Mouse (Mus musculus): ENCODE measurements around the gene Helz. TPM values are rescaled to one million over a fixed set of nuclear protein-coding genes. Genes with fewer than 3 reads are reported as not detected.
A peak's percentile ranks its signal among the peaks of the same experiment; 100 is the strongest.
"Not testable (repeated sequence)": the region's sequence is repeated elsewhere in the genome, so short reads cannot be mapped to it uniquely, and the experiment has no call there.

Helz gene
- total RNA-seq, 2 experiments from 2014 or later: 34.8 to 34.9 TPM

GRCm38 (mm10) chr11:107586129-107586528, 38.4 kb downstream of the Helz start:
- DNase-seq (ENCODE audit: extremely low spot score in 1 of 2, low spot score in 2 of 2); intact Hi-C loops (cut with DNase I): not testable (repeated sequence)

DNA sequence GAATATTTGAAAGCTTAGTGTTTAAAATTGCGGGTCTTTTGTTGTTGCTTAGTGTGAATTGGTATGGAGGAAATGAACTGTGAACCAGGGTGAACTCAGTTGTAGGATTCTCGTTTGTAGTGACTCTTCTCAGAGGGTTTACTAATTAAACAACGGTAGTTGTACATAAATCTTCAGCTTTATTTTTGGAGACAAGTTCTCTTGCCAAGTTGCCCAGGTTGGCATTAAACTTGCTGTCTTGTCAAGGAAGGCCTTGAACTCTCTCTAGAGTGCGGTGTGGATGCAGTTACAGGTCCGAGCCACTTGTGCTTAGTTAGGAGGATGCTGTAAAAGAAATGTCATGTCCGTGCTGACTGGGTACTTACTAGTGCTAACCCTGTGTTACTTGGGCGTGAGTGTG, 39.4 kb downstream of the Helz start:
- intact Hi-C loops (cut with DNase I): no loop called here
- DNase-seq (ENCODE audit: extremely low spot score in 1 of 2, low spot score in 2 of 2): no peak

DNA sequence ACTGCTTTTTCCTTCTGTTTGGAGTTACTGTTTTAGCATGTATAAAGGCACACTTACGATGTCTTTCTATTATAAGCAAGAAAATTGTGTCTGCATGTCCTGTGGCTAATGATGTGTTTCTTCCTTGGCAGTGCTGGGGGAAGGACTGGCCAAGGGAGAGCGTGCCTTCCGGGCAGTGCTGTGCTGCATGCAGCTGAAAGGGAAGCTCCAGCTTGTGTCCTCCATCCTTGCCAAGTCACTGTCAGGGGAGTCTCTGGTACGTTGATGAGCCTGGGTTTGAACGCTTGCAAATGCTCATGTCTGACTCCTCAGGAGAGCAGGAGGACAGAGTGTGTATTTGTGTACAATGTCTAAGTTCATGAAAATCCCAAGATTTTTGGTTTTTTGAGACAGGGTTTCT, 44.8 kb downstream of the Helz start:
- DNase-seq (ENCODE audit: extremely low spot score in 1 of 2, low spot score in 2 of 2): no peak
- intact Hi-C loops (cut with DNase I): no loop called here

- intact Hi-C loops (cut with DNase I): no loop called here
- DNase-seq (ENCODE audit: extremely low spot score in 1 of 2, low spot score in 2 of 2): no peak
Observed at GRCm38 (mm10) chr11:107597381-107597780, 49.7 kb downstream of the Helz start.

- no peak for DNase-seq (ENCODE audit: extremely low spot score in 1 of 2, low spot score in 2 of 2)
- intact Hi-C loops (cut with DNase I): no loop called here
Observed at GRCm38 (mm10) chr11:107605694-107606093, 58.0 kb downstream of the Helz start.

DNA sequence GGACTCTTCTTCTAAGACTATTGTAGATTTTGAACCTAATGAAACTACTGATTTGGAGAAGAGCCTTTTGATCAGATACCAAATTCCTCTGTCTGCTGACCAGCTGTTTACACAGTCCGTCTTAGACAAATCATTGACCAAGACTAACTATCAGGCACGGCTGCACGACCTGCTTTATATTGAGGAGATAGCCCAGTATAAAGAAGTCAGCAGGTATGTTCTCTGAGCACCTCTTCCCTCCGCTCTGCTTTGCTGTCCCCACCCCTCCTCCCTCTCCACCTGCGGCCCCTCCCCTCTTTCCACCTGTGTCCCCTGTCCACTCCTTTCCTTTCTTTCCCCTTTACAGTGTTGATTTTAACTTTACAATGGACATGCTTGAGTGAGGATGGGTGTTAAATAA, 66.2 kb downstream of the Helz start:
- DNase-seq (ENCODE audit: extremely low spot score in 1 of 2, low spot score in 2 of 2): no peak
- intact Hi-C loops (cut with DNase I): no loop called here

DNA sequence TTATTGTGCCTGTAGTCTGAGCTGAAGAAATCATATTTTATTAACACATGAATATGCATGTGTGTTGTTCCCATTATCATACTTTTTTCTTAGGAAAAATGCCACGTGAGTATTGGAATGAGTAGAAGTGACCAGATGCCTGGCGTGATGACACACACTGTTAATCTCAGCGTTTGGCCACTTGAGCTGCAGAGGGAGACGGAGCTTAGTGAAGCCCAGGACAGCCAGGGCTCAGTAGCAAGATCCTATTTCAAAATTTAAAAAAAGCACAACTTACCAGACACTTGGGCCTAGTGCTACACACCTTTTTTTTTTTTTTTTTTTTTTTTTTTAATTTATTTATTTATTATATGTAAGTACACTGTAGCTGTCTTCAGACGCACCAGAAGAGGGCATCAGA, 68.0 kb downstream of the Helz start:
- intact Hi-C loops (cut with DNase I): no loop called here
- DNase-seq (ENCODE audit: extremely low spot score in 1 of 2, low spot score in 2 of 2): no peak

DNA sequence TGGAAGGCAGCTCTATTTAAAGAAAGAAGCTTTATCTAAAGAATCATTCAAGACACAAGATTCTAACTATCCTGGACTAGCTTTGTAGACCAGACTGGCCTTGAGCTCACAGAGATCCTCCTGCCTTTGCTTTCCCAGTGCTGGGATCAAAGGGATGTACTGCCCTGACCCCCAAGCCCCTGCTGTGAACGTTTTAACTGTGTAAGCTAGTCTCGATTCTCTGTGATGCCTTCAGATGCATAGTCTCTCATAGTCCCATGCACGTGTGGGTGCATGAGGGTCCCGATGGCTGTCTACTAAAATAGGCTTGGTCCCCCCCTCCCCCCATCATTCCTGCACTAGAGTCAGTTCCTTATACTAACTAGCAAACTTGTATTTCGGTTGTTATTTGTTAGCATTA, 70.2 kb downstream of the Helz start:
- no peak for DNase-seq (ENCODE audit: extremely low spot score in 1 of 2, low spot score in 2 of 2)
- intact Hi-C loops (cut with DNase I): no loop called here

DNA sequence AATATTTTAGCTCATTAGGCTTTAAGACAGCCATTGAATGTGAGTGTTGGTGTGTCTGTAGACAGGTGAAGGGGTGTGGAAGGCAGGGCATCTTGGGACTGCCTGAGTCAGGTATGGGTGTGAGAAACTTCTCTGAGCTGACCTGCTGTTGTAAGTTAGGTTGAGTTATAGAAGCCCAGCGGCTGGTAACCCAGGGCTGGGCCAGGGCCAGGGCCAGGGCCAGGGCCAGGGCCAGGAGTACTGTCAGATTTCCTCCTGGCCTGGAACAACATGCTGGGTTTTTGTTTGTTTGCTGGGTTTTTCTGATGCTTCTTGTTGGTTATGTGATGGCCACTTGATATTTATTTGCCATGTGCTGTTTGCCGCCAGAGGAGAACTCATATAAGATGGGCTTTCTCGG, 76.9 kb downstream of the Helz start:
- DNase-seq (ENCODE audit: extremely low spot score in 1 of 2, low spot score in 2 of 2): no peak
- intact Hi-C loops (cut with DNase I): no loop called here

DNA sequence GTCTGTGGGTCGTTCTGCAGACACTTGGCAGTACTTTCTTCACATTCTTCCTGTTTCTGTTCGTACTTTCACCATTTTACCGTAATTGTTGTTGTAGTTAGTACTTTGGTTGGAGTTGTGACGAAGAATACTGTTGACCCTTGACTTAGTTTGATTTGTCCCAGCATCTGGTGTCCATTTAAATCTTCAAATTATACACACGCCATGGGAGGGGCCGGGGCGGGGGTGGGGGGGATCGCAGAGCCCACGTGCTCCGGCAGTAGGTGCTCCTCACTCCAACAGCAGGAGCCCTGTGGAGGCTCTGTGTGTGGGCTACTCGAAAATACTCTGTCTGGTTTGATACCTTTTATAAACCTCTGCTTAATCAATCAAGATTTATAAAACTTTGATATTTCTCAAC, 78.0 kb downstream of the Helz start:
- intact Hi-C loops (cut with DNase I): no loop called here
- no peak for DNase-seq (ENCODE audit: extremely low spot score in 1 of 2, low spot score in 2 of 2)

GRCm38 (mm10) chr11:107629504-107629903, 81.8 kb downstream of the Helz start:
- intact Hi-C loops (cut with DNase I): loop anchor here (1.0 kb wide), 1 partner anchor 225 kb away; no protein-coding TSS in a partner anchor
- peak; percentile 70 to 72 for DNase-seq (ENCODE audit: extremely low spot score in 1 of 2, low spot score in 2 of 2)

DNA sequence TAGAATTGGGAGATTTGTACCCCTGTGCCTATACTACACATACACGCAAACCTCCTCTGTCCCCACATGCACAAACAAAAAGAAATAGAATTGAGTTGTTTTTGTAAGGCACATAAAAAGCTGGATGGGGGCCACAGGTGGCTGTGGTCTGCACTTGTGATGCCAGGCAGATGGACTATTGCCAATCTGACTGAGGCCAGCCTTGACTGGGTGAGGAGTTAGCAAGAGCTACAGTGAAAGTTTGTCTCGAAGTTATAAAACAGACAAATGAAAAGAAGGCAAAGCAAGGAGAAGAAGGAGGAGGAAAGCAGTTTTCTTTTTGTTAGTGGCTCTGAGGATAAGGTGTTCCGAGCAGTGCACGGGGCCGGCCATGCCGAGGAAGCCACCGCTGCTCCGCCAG, 82.2 kb downstream of the Helz start:
- intact Hi-C loops (cut with DNase I): loop anchor here (1.0 to 10.0 kb wide), 3 partner anchors 167 to 355 kb away; no protein-coding TSS in a partner anchor
- no peak for DNase-seq (ENCODE audit: extremely low spot score in 1 of 2, low spot score in 2 of 2)

- intact Hi-C loops (cut with DNase I): loop anchor here (5.0 to 10.0 kb wide), 2 partner anchors 166 to 354 kb away; no protein-coding TSS in a partner anchor
- no peak for DNase-seq (ENCODE audit: extremely low spot score in 1 of 2, low spot score in 2 of 2)
Observed at GRCm38 (mm10) chr11:107631124-107631523, 83.4 kb downstream of the Helz start.

DNA sequence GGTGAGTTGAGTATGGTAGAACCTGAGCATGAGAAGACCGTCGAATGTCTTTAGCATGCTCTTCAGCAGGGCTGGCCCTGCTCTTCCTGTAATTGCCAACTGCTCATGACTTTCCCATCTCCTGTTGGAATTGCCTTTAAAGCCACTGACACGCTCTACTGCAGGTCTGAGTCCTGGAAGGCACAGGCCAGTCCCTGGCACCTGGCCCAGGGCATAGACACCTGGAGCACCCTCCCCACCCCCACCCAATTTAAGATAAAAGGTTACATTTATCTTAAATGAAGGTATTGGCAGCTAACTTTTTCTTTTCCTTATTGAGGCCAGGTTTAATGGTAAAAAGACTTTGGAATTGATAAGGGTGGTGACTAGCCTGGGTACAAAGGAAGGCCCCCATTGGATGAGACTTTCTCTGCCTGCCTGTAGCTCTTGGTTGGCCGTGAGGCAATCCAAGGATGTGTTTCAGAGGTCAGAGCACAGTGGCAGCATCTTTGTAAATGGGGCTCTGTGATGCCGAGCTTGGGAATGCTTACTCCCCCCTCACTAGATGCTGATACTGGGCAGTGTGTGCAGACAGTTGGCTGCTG, 85.9 kb downstream of the Helz start:
- no peak for DNase-seq (ENCODE audit: extremely low spot score in 1 of 2, low spot score in 2 of 2)
- intact Hi-C loops (cut with DNase I): loop anchor here (5.0 to 10.0 kb wide), 2 partner anchors 164 to 351 kb away; no protein-coding TSS in a partner anchor

- intact Hi-C loops (cut with DNase I): loop anchor here (10.0 kb wide), 1 partner anchor 347 kb away; no protein-coding TSS in a partner anchor
- no peak for DNase-seq (ENCODE audit: extremely low spot score in 1 of 2, low spot score in 2 of 2)
Observed at GRCm38 (mm10) chr11:107638137-107638536, 90.4 kb downstream of the Helz start.

DNA sequence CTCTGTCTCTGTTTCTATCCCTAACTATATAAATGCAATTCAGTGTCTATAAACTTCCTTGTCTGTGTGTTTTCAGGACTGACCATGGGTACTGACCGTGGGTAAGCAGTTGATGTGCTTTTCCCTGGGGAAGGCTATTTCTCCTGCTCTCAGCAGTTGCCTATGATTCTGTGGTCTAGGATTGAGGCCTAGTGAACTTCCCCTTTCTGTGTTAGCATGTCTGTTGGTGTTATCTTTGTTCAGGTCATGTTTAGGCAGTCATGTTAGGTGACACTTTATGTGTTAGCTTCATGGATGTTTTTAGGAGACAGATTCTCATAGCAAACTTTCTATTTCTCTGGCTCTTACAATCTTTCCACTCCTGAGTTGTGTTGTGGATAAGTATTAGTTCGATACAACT, 91.9 kb downstream of the Helz start:
- intact Hi-C loops (cut with DNase I): loop anchor here (10.0 kb wide), 1 partner anchor 345 kb away; no protein-coding TSS in a partner anchor
- DNase-seq (ENCODE audit: extremely low spot score in 1 of 2, low spot score in 2 of 2): no peak

DNA sequence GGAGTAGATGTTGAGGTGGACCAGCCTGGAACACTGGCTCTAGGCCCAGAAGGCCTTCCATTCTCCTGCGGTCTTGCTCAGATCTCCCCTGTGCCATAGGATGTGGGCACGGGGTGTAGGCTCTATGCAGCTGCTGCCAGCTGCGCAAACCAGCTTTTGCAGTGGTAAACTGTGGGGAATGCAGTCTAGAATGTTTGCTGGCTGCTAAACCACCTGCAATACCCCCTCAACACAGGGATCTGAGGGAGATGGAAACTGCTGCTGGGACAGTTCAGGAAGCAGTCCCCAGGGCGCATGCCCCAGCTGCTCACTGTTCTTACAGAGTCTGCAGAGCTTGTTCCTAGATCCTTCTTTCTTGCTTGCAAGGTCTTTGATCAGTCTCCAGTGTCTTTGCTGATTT, 96.7 kb downstream of the Helz start:
- intact Hi-C loops (cut with DNase I): no loop called here
- no peak for DNase-seq (ENCODE audit: extremely low spot score in 1 of 2, low spot score in 2 of 2)

DNA sequence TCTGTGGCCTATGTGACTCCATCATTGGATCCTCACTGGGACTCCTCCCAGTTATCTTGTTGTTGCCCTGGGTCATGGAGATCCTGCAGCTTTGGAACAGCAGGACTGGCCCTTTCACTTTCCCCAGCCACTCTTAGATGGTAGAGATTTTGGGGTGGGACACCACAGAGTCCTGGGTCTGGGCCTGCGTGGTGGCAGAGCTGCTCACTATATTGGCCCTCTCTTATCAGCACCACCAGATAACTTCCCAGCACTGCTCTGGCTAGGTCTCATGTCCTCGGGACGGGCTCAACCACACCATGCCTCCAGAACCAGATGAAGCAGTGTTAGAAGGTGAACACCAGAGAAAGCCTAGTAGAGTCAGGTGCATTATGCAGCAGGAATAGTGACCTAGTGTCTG, 99.6 kb downstream of the Helz start:
- no peak for DNase-seq (ENCODE audit: extremely low spot score in 1 of 2, low spot score in 2 of 2)
- intact Hi-C loops (cut with DNase I): no loop called here

DNA sequence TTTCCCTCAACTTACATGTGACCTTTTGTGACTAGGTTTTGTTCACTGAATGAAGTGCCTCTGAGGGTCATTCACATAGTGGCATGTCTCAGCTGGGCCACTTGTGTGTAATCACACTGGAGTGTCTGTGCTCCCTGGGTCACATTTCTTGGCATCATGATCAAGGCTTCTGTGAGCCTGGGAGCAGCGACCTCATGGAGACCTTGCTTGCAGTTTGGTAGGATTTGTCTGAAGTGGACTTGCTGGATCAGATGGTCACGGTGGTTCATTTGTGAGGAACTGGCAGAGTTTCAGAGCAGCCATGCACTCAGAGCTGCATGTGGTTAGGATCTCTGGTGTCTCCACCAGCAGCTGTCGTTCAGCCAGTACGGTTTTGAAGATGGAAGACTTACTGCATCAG, 100.9 kb downstream of the Helz start:
- DNase-seq (ENCODE audit: extremely low spot score in 1 of 2, low spot score in 2 of 2): no peak
- intact Hi-C loops (cut with DNase I): no loop called here

DNA sequence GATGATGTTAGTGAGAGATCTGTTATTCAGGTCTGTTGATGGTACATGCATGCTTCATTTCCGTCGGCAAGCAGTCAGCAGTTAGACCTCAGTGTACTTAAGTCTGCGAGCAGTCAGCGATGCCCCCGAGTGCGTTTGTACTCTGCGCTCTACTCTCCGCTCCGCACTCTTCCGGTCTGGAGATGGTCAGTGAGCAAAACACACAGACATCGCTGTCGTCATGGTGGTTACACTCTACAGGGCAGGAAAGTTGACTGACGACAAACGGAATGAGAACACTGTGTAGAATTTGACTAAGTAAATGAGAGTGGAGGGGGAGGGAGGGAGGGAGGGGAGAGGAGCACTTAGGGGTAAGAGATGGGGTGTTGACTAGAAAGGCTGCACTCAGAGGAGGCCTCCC, 101.7 kb downstream of the Helz start:
- intact Hi-C loops (cut with DNase I): no loop called here
- no peak for DNase-seq (ENCODE audit: extremely low spot score in 1 of 2, low spot score in 2 of 2)

DNA sequence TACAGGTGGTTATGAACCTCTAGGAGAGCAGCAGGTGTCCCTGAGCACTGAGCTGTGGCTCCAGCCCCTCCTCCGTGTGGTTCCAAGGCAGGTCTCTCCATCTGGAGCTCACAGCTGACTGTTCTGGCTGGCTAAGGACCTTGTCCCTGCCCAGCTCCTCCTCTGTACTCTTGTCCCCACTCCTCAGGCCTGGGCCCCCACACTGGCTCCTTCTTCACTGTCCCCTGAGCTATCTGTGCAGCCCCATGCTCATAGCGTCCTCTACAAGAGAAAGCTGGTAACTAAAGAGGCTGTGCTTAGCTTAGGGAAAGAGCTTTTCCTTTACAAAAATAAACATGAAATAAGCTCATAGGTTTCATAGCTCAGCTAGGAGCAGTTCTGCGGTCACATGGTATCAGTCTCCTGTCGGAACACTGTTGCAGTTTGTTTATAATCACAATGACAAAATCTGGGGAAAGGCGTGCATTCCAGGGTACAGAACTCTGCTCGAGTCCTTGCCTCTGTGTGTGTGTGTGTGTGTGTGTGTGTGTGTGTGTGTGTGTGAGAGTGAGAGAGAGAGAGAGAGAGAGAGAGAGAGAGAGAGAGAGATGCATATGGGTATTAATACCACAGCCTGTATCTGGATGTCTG, 102.8 kb downstream of the Helz start:
- DNase-seq (ENCODE audit: extremely low spot score in 1 of 2, low spot score in 2 of 2): no peak
- intact Hi-C loops (cut with DNase I): no loop called here

All from left cerebral cortex, postnatal 10 days (tissue).